Mouse (Mus musculus) megakaryocyte, embryonic 14.5 days (primary cell): ENCODE data around the gene Rasgef1b.

Experiments used
- FLI1 ChIP-seq: IDR thresholded peaks from 2 replicates; pipeline ENCODE4 v1.6.1; 2012; ENCODE audit warnings: low read length, inconsistent platforms, mixed read lengths
- GATA1 ChIP-seq: IDR thresholded peaks from 3 replicates; pipeline ENCODE4 v1.6.1; 2012; ENCODE audit warnings: mixed read lengths, low read length, inconsistent platforms, borderline replicate concordance

DNA sequence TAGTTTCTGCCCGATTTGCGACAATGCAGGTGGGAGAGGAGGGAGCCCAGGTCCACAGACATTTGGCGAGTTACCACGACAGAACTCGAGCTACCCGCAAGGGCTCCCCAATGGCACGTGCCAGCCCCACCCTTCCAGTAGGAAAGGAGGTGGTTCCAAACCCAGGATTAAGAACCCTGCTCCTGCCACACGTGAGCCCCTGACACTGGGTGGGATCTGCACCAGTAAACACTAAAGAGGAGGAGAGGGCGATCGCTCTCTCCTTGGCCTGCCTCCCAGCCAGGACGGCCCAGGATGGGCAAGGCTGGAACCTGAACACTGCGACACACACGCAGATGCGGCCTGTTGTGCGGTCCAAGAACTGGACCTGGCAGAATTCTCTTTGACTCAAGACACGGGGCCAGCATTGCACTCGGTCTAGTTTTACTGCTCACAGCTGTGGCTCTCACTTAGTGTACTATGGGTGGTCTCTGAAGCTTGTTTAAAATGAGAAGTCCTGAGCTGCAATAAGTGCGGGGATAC lies 557 bp upstream of the Rasgef1b start:
- TF ChIP-seq GATA1 (no peak), FLI1 (no peak)
